Mouse (Mus musculus) heart, postnatal 14 days (tissue): Measurements from ENCODE around the gene Mrfap1. TPM values are rescaled to one million over a fixed set of nuclear protein-coding genes. Genes with fewer than 3 reads are reported as not detected.

Experiments
- total RNA-seq, 2 experiments: library from RNA; stranded (reverse); gene quantifications; 2 replicates each; pipeline ENCODE4 v1.2.3; 2021

Gene Mrfap1
- total RNA-seq, 2 experiments from 2014 or later: 270 to 275 TPM

Other genes with a start within 250 kb of the Mrfap1 start
- gene Tbc1d14, start 203.5 kb downstream of the Mrfap1 start, total RNA-seq: 10 to 100 TPM; 14.5 to 17.0 TPM
- 10 to 100 TPM; 88.3 to 89.1 TPM for gene D5Ertd579e, start 100.7 kb downstream of the Mrfap1 start, total RNA-seq
- gene Bloc1s4, start 48.1 kb downstream of the Mrfap1 start, total RNA-seq: 10 to 100 TPM; 11.9 to 12.2 TPM
- 10 to 100 TPM; 12.9 to 14.4 TPM for gene Man2b2, start 33.9 kb upstream of the Mrfap1 start, total RNA-seq
- under 1 TPM; 0.10 to 0.12 TPM for gene Ppp2r2c, start 71.7 kb upstream of the Mrfap1 start, total RNA-seq
- gene Wfs1, start 192.4 kb upstream of the Mrfap1 start, total RNA-seq: 10 to 100 TPM; 51.6 to 52.8 TPM